Mouse (Mus musculus): ENCODE measurements around the gene Nedd1. TPM values are rescaled to one million over a fixed set of nuclear protein-coding genes. Genes with fewer than 3 reads are reported as not detected.

Gene Nedd1
- total and polyA plus RNA-seq, 2 experiments = 3.1 to 20.5 TPM

- TF ChIP-seq CTCF (IDR thresholded peaks at IDR 0.05; ENCODE audit: low read depth, low read length) (no peak), POLR2A (IDR thresholded peaks at IDR 0.05; ENCODE audit: extremely low read depth, insufficient read depth, low read length) (no peak)
- H3K4me3 ChIP-seq (ENCODE audit: insufficient read depth, low read depth, low read length) = no peak overlapping the region
- H3K4me1 ChIP-seq (ENCODE audit: control insufficient read depth, insufficient read depth, low read length) = no peaks in the 10 kb centered on the region
- DNase-seq (ENCODE audit: extremely low read depth, low read depth, low spot score) = no peak
- H3K9ac ChIP-seq (ENCODE audit: low read depth, low read length) = no peak overlapping the region
- H3K27me3 ChIP-seq (ENCODE audit: control insufficient read depth, insufficient read depth, low read length) = peaks cover 3% of the 10 kb centered on the region; the same call in 1 of the 2 replicates
- no peaks in the 10 kb centered on the region for H3K79me2 ChIP-seq (ENCODE audit: control insufficient read depth, insufficient read depth, low read length)
- no peaks in the 10 kb centered on the region for H3K36me3 ChIP-seq (ENCODE audit: control insufficient read depth, insufficient read depth, low read length)
- no peak overlapping the region for H3K27ac ChIP-seq (replicated peaks; ENCODE audit: insufficient read depth, low read depth, low read length)
- WGBS = 64% methylated on average over 8 of the region's 8 CpGs
These were observed 73.1 kb downstream of the Nedd1 start for GRCm38 (mm10) chr10:92649096-92649495.

- H3K79me2 ChIP-seq (ENCODE audit: control insufficient read depth, insufficient read depth, low read length) = no peaks in the 10 kb centered on the region
- no peak overlapping the region for H3K27ac ChIP-seq (replicated peaks; ENCODE audit: insufficient read depth, low read depth, low read length)
- no peaks in the 10 kb centered on the region for H3K27me3 ChIP-seq (ENCODE audit: control insufficient read depth, insufficient read depth, low read length)
- no peaks in the 10 kb centered on the region for H3K4me1 ChIP-seq (ENCODE audit: control insufficient read depth, insufficient read depth, low read length)
- H3K4me3 ChIP-seq (ENCODE audit: insufficient read depth, low read depth, low read length) = no peak overlapping the region
- H3K9ac ChIP-seq (ENCODE audit: low read depth, low read length) = no peak overlapping the region
- H3K36me3 ChIP-seq (ENCODE audit: control insufficient read depth, insufficient read depth, low read length) = no peaks in the 10 kb centered on the region
- WGBS = 72% methylated on average over 2 of the region's 2 CpGs
- DNase-seq (ENCODE audit: extremely low read depth, low read depth, low spot score) = no peak
- no peak for TF ChIP-seq POLR2A (IDR thresholded peaks at IDR 0.05; ENCODE audit: extremely low read depth, insufficient read depth, low read length)
- TF ChIP-seq CTCF (IDR thresholded peaks at IDR 0.05; ENCODE audit: low read depth, low read length) = no peak
These were observed 74.5 kb downstream of the Nedd1 start for GRCm38 (mm10) chr10:92647691-92648090.

DNA sequence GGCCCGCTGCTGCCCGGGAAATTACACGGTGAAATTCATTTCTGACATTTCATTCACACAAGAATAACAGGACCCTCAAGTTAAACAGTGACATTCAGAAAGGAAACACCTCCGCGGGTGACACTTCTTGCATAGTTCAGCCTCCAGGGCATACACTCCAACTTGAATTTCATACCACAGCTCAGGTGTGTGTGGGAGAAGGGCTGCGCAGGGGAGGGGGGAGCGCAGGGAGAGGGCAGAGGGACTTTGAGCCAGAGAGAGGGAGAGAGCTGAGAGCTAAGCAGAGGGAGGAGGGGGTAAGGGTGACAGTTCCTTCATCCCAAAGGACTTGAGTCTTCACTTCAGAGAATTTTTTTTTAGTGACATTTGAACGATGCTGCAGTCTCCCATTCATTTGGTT is 78.2 kb downstream of the Nedd1 start:
- TF ChIP-seq POLR2A (IDR thresholded peaks at IDR 0.05; ENCODE audit: extremely low read depth, insufficient read depth, low read length) (no peak), CTCF (IDR thresholded peaks at IDR 0.05; ENCODE audit: low read depth, low read length) (no peak)
- H3K9ac ChIP-seq (ENCODE audit: low read depth, low read length) = no peak overlapping the region
- no peak overlapping the region for H3K4me3 ChIP-seq (ENCODE audit: insufficient read depth, low read depth, low read length)
- no peak for DNase-seq (ENCODE audit: extremely low read depth, low read depth, low spot score)
- H3K79me2 ChIP-seq (ENCODE audit: control insufficient read depth, insufficient read depth, low read length) = no peaks in the 10 kb centered on the region
- H3K36me3 ChIP-seq (ENCODE audit: control insufficient read depth, insufficient read depth, low read length) = no peaks in the 10 kb centered on the region
- no peaks in the 10 kb centered on the region for H3K27me3 ChIP-seq (ENCODE audit: control insufficient read depth, insufficient read depth, low read length)
- 86% methylated on average over 8 of the region's 8 CpGs for WGBS
- H3K27ac ChIP-seq (replicated peaks; ENCODE audit: insufficient read depth, low read depth, low read length) = no peak overlapping the region
- no peaks in the 10 kb centered on the region for H3K4me1 ChIP-seq (ENCODE audit: control insufficient read depth, insufficient read depth, low read length)

DNA sequence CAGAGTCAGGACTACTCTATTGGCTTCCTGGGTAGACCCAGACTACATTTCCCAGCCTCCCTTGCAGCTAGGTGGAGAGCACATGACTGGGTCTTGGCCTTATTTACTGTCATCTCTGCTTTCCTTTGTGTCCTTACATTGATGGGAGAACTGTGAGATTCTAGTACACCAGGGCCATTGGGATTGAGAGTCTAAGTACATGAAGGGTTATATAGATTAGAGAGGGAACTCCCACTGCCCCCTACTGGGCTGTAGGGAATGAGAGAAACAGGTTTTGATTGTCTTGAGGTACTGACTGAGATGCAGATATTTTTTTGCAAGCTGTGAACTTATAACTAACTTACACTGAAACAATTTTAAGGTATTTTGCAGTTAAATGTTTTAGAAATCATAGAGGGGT is 81.2 kb downstream of the Nedd1 start:
- Histone ChIP-seq H3K27ac (replicated peaks; ENCODE audit: insufficient read depth, low read depth, low read length) (no peak overlapping the region), H3K27me3 (ENCODE audit: control insufficient read depth, insufficient read depth, low read length) (no peaks in the 10 kb centered on the region), H3K36me3 (ENCODE audit: control insufficient read depth, insufficient read depth, low read length) (no peaks in the 10 kb centered on the region), H3K4me3 (ENCODE audit: insufficient read depth, low read depth, low read length) (no peak overlapping the region), H3K9ac (ENCODE audit: low read depth, low read length) (no peak overlapping the region), H3K79me2 (ENCODE audit: control insufficient read depth, insufficient read depth, low read length) (no peaks in the 10 kb centered on the region), H3K4me1 (ENCODE audit: control insufficient read depth, insufficient read depth, low read length) (no peaks in the 10 kb centered on the region)
- TF ChIP-seq POLR2A (IDR thresholded peaks at IDR 0.05; ENCODE audit: extremely low read depth, insufficient read depth, low read length) = no peak
- no peak for TF ChIP-seq CTCF (IDR thresholded peaks at IDR 0.05; ENCODE audit: low read depth, low read length)
- DNase-seq (ENCODE audit: extremely low read depth, low read depth, low spot score) = no peak

Data from liver, adult 2 months (tissue).